Mouse (Mus musculus) CH12.LX (cell line): ENCODE data around the gene Riox1. TPM values are rescaled to one million over a fixed set of nuclear protein-coding genes. Genes with fewer than 3 reads are reported as not detected.

Experiments used
- DNase-seq: peaks from one replicate; pipeline ENCODE4 v3.0.0-alpha.2; 2013; ENCODE audit errors: extremely low read depth
- H3K27ac ChIP-seq: 2 replicates; pipeline ENCODE4 v1.5.1; 2012; ENCODE audit warnings: low read depth, mild to moderate bottlenecking, control low read depth, moderate library complexity; ENCODE audit not compliant: insufficient read depth
- H3K27me3 ChIP-seq: replicated peaks from 2 replicates; pipeline ENCODE3; 2012; ENCODE audit warnings: inconsistent platforms
- H3K36me3 ChIP-seq, 2 experiments: replicated peaks in 1 of 2; 2 replicates each; pipeline versions ENCODE3 to v1.6.1; 2012; ENCODE audit warnings: inconsistent platforms in 1 of 2, low read length in 1 of 2, mild to moderate bottlenecking in 1 of 2, mixed read lengths in 1 of 2, moderate library complexity in 1 of 2; ENCODE audit not compliant: control insufficient read depth in 1 of 2, insufficient read depth in 1 of 2
- H3K4me1 ChIP-seq, 2 experiments: 2 replicates each; pipeline ENCODE4 v1.6.1; 2012; ENCODE audit warnings: inconsistent platforms in 1 of 2, moderate library complexity in 1 of 2; ENCODE audit not compliant: insufficient read depth in 2 of 2, control insufficient read depth in 1 of 2
- H3K4me2 ChIP-seq: 2 replicates; pipeline ENCODE4 v1.6.1; 2012; ENCODE audit warnings: low read depth, mild to moderate bottlenecking, control low read depth; ENCODE audit not compliant: poor library complexity, insufficient read depth, severe bottlenecking
- H3K4me3 ChIP-seq, 3 experiments: fragments of 150-350 bp in 1 of 3; sonication (generic) in 1 of 3; replicated peaks in 1 of 3; 2 replicates each; pipeline versions ENCODE3 to v1.5.1; 2011 to 2012; ENCODE audit warnings: low read depth in 2 of 3, low read length in 2 of 3, mild to moderate bottlenecking in 2 of 3, moderate library complexity in 2 of 3, control low read depth in 1 of 3, improper control_type of control experiment in 1 of 3, inconsistent platforms in 1 of 3, mixed read lengths in 1 of 3; ENCODE audit not compliant: poor library complexity in 1 of 3
- H3K79me2 ChIP-seq: replicated peaks from 2 replicates; pipeline ENCODE4 v1.6.1; 2012; ENCODE audit warnings: mild to moderate bottlenecking, moderate library complexity; ENCODE audit not compliant: control insufficient read depth, poor library complexity, insufficient read depth, severe bottlenecking; ENCODE audit errors: extremely low read depth
- H3K9ac ChIP-seq: 2 replicates; pipeline ENCODE4 v1.6.1; 2012; ENCODE audit warnings: low read depth, mild to moderate bottlenecking, control low read depth, moderate library complexity; ENCODE audit not compliant: insufficient read depth
- H3K9me3 ChIP-seq: replicated peaks from 2 replicates; pipeline ENCODE3; 2012; ENCODE audit warnings: low read length, inconsistent platforms, mixed read lengths
- CHD1 ChIP-seq: IDR thresholded peaks from 2 replicates; pipeline ENCODE4 v1.6.1; 2012; ENCODE audit warnings: low read depth, low read length, improper control_type of control experiment, inconsistent platforms
- CHD2 ChIP-seq: IDR thresholded peaks from 2 replicates; pipeline ENCODE4 v1.6.1; 2011; ENCODE audit warnings: low read length, improper control_type of control experiment
- CTCF ChIP-seq, 2 experiments: IDR thresholded peaks in 1 of 2; conservative IDR thresholded peaks in 1 of 2; 2 replicates each; pipeline ENCODE4 v1.5.1; 2011 to 2012; ENCODE audit warnings: low read depth in 2 of 2, low read length in 2 of 2, improper control_type of control experiment in 1 of 2, inconsistent platforms in 1 of 2, mild to moderate bottlenecking in 1 of 2, moderate library complexity in 1 of 2
- E2F4 ChIP-seq: IDR thresholded peaks from 2 replicates; pipeline ENCODE4 v1.6.1; 2011; ENCODE audit warnings: low read depth, low read length, improper control_type of control experiment; ENCODE audit not compliant: insufficient replicate concordance
- ETS1 ChIP-seq: conservative IDR thresholded peaks from 2 replicates; pipeline ENCODE4 v1.6.1; 2012; ENCODE audit warnings: low read depth, mild to moderate bottlenecking, inconsistent platforms, low read length, improper control_type of control experiment, moderate library complexity
- GABPA ChIP-seq: IDR thresholded peaks from 2 replicates; pipeline ENCODE4 v1.6.1; 2012; ENCODE audit warnings: low read depth, low read length, improper control_type of control experiment, inconsistent platforms; ENCODE audit not compliant: insufficient replicate concordance
- HCFC1 ChIP-seq: IDR thresholded peaks from 2 replicates; pipeline ENCODE4 v1.6.1; 2012; ENCODE audit warnings: low read depth, mild to moderate bottlenecking, inconsistent platforms, low read length, improper control_type of control experiment
- IRF4 ChIP-seq: IDR thresholded peaks from 2 replicates; pipeline ENCODE4 v1.6.1; 2014; ENCODE audit warnings: low read depth, mild to moderate bottlenecking, inconsistent platforms, low read length, improper control_type of control experiment
- JUND ChIP-seq: conservative IDR thresholded peaks from 2 replicates; pipeline ENCODE4 v1.6.1; 2011; ENCODE audit warnings: low read depth, low read length, improper control_type of control experiment
- KAT2A ChIP-seq: IDR thresholded peaks from 2 replicates; pipeline ENCODE4 v1.6.1; 2012; ENCODE audit warnings: low read length, improper control_type of control experiment, inconsistent platforms; ENCODE audit not compliant: insufficient replicate concordance
- MAFK ChIP-seq: IDR thresholded peaks from 2 replicates; pipeline ENCODE4 v1.6.1; 2011; ENCODE audit warnings: low read length, improper control_type of control experiment; ENCODE audit not compliant: insufficient replicate concordance
- MAX ChIP-seq: IDR thresholded peaks from 2 replicates; pipeline ENCODE4 v1.6.1; 2011; ENCODE audit warnings: low read length, improper control_type of control experiment
- MAZ ChIP-seq: IDR thresholded peaks from 2 replicates; pipeline ENCODE4 v1.6.1; 2012; ENCODE audit warnings: low read depth, mild to moderate bottlenecking, inconsistent platforms, low read length, improper control_type of control experiment, moderate library complexity
- MEF2A ChIP-seq: IDR thresholded peaks from 2 replicates; pipeline ENCODE4 v1.6.1; 2014; ENCODE audit warnings: low read depth, mild to moderate bottlenecking, inconsistent platforms, low read length, improper control_type of control experiment, borderline replicate concordance
- MYC ChIP-seq: IDR thresholded peaks from 2 replicates; pipeline ENCODE4 v1.6.1; 2011; ENCODE audit warnings: low read depth, mild to moderate bottlenecking, improper control_type of control experiment, low read length
- NELFE ChIP-seq: IDR thresholded peaks from 2 replicates; pipeline ENCODE4 v1.6.1; 2011; ENCODE audit warnings: low read depth, low read length, improper control_type of control experiment
- NRF1 ChIP-seq: IDR thresholded peaks from 2 replicates; pipeline ENCODE4 v1.6.1; 2014; ENCODE audit warnings: low read depth, mild to moderate bottlenecking, inconsistent platforms, low read length, improper control_type of control experiment, moderate library complexity
- PAX5 ChIP-seq: IDR thresholded peaks from 2 replicates; pipeline ENCODE4 v1.6.1; 2012; ENCODE audit warnings: low read length, inconsistent platforms, mixed read lengths
- POLR2A ChIP-seq: IDR thresholded peaks from 2 replicates; pipeline ENCODE4 v1.6.1; 2011; ENCODE audit warnings: low read depth, mild to moderate bottlenecking, improper control_type of control experiment, low read length
- POLR2AphosphoS2 ChIP-seq: IDR thresholded peaks from 2 replicates; pipeline ENCODE4 v1.6.1; 2011; ENCODE audit warnings: low read depth, low read length, improper control_type of control experiment
- RAD21 ChIP-seq: IDR thresholded peaks from 2 replicates; pipeline ENCODE4 v1.6.1; 2011; ENCODE audit warnings: low read depth, mild to moderate bottlenecking, low read length, improper control_type of control experiment, moderate library complexity
- RCOR1 ChIP-seq: conservative IDR thresholded peaks from 2 replicates; pipeline ENCODE4 v1.6.1; 2012; ENCODE audit warnings: low read depth, mild to moderate bottlenecking, inconsistent platforms, low read length, improper control_type of control experiment
- SIN3A ChIP-seq: IDR thresholded peaks from 2 replicates; pipeline ENCODE4 v1.6.1; 2012; ENCODE audit warnings: low read length, improper control_type of control experiment, inconsistent platforms
- SMC3 ChIP-seq: IDR thresholded peaks from 2 replicates; pipeline ENCODE4 v1.6.1; 2011; ENCODE audit warnings: low read depth, low read length, improper control_type of control experiment
- TBP ChIP-seq: conservative IDR thresholded peaks from 2 replicates; pipeline ENCODE4 v1.6.1; 2011; ENCODE audit warnings: low read depth, low read length, improper control_type of control experiment
- USF2 ChIP-seq: conservative IDR thresholded peaks from 2 replicates; pipeline ENCODE4 v1.6.1; 2011; ENCODE audit warnings: low read depth, low read length, improper control_type of control experiment
- ZC3H11A ChIP-seq: IDR thresholded peaks from 2 replicates; pipeline ENCODE4 v1.6.1; 2012; ENCODE audit warnings: low read depth, mild to moderate bottlenecking, inconsistent platforms, low read length, improper control_type of control experiment
- ZKSCAN1 ChIP-seq: IDR thresholded peaks from 2 replicates; pipeline ENCODE4 v1.6.1; 2012; ENCODE audit warnings: low read depth, inconsistent platforms, low read length, improper control_type of control experiment, borderline replicate concordance
- ZMIZ1 ChIP-seq: IDR thresholded peaks from 2 replicates; pipeline ENCODE4 v1.6.1; 2012; ENCODE audit warnings: low read depth, mild to moderate bottlenecking, inconsistent platforms, low read length, improper control_type of control experiment
- ZNF384 ChIP-seq: IDR thresholded peaks from 2 replicates; pipeline ENCODE4 v1.6.1; 2012; ENCODE audit warnings: low read depth, low read length, improper control_type of control experiment, inconsistent platforms
- dilution Hi-C: fragments of 300-500 bp; cut with MboI; formaldehyde crosslinking; loops from 2 replicates; pipeline ENCODE4 v1.14.3; 2020; ENCODE audit warnings: low sequenced_read_pairs; ENCODE audit not compliant: extremely low pct_unique_long_range_greater_than_20kb, extremely low pct_ligation_motif_present
- in situ Hi-C: fragments of 300-500 bp; cut with MboI; formaldehyde crosslinking; loops from 3 replicates; pipeline ENCODE4 v1.14.3; 2019; ENCODE audit warnings: low sequenced_read_pairs, low pct_ligation_motif_present, low pct_unique_long_range_greater_than_20kb, mixed read lengths
- polyA plus RNA-seq: library from polyadenylated mRNA; unstranded; fragments of >175 nt; gene quantifications from 2 replicates; pipeline ENCODE4 v1.2.1, GENCODE M21; 2012; ENCODE audit warnings: low read depth; ENCODE audit not compliant: insufficient read length
- total RNA-seq, 2 experiments: library from RNA; depleted of rRNA; stranded (reverse); fragments of 300-350 nt in 1 of 2; fragments of >200 nt in 1 of 2; gene quantifications; 2 replicates each; pipeline ENCODE4 v1.2.3; 2012 to 2014

The Riox1 gene
- total and polyA plus RNA-seq, 3 experiments: 29.5 to 34.3 (median 31.9) TPM

GRCm38 (mm10) chr12:83914797-83915196, 35.6 kb upstream of the Riox1 start:
- Histone ChIP-seq H3K9me3 (no peaks in the 10 kb centered on the region), H3K4me3 (no peak overlapping the region), H3K4me1 (peaks cover 3 to 8% of the 10 kb centered on the region in 2 experiments; a peak in 3 of 4 replicates), H3K36me3 (peaks cover 4 to 14% of the 10 kb centered on the region in 2 experiments), H3K27me3 (no peaks in the 10 kb centered on the region), H3K9ac (no peak overlapping the region), H3K27ac (no peak overlapping the region), H3K4me2 (no peak overlapping the region), H3K79me2 (no peaks in the 10 kb centered on the region)
- DNase-seq: no peak
- no peak for TF ChIP-seq ETS1
- no peak for TF ChIP-seq JUND
- no peak for TF ChIP-seq IRF4
- TF ChIP-seq POLR2A: no peak
- no peak for TF ChIP-seq RCOR1
- no peak for TF ChIP-seq ZKSCAN1
- TF ChIP-seq KAT2A: no peak
- TF ChIP-seq SMC3: no peak
- TF ChIP-seq NRF1: no peak
- no peak for TF ChIP-seq MAX
- TF ChIP-seq CHD1: no peak
- no peak for TF ChIP-seq PAX5
- TF ChIP-seq NELFE: no peak
- TF ChIP-seq ZMIZ1: no peak
- TF ChIP-seq RAD21: no peak
- TF ChIP-seq E2F4: no peak
- in situ Hi-C loops: no loop called here
- dilution Hi-C loops: no loop called here

GRCm38 (mm10) chr12:83916884-83917283, 33.5 kb upstream of the Riox1 start:
- dilution Hi-C loops: no loop called here
- peaks cover 4 to 14% of the 10 kb centered on the region in 2 experiments for H3K36me3 ChIP-seq

More at GRCm38 (mm10) chr12:83916884-83917283, 33.5 kb upstream of the Riox1 start:
- no peak for DNase-seq
- H3K4me3 ChIP-seq: no peak overlapping the region
- H3K27me3 ChIP-seq: no peaks in the 10 kb centered on the region
- no peak overlapping the region for H3K9ac ChIP-seq
- no peak overlapping the region for H3K4me2 ChIP-seq
- in situ Hi-C loops: no loop called here
- H3K27ac ChIP-seq: no peak overlapping the region
- H3K4me1 ChIP-seq: peaks cover 3 to 15% of the 10 kb centered on the region in 2 experiments; a peak in 3 of 4 replicates
- H3K9me3 ChIP-seq: no peaks in the 10 kb centered on the region
- TF ChIP-seq ETS1 (no peak), ZC3H11A (no peak), POLR2AphosphoS2 (no peak), ZNF384 (no peak), USF2 (no peak), RAD21 (no peak), MYC (no peak), TBP (no peak), CHD1 (no peak), MAZ (no peak), PAX5 (no peak), CTCF (conservative IDR thresholded peaks at IDR 0.05 in 1 of 2, IDR thresholded peaks at IDR 0.05 in 1 of 2; ENCODE audit: low read depth in 2 of 2, low read length in 2 of 2) (no peak), MEF2A (no peak), MAFK (no peak), CHD2 (no peak), HCFC1 (no peak), SIN3A (no peak), MAX (no peak), SMC3 (no peak), GABPA (no peak)
- H3K79me2 ChIP-seq: peaks cover 5% of the 10 kb centered on the region; the same call in 1 of the 2 replicates
